Mouse (Mus musculus) thymus, adult 2 months (tissue): ENCODE measurements at regions not wholly inside any gene's neighbourhood (a gene's known extent, or its start where the extent isn't known, plus 50 kb on each side); places are given as distances from the start of the nearest gene placed in this dataset.

Experiments used
- CTCF ChIP-seq: fragments of 200-500 bp; IDR thresholded peaks from 2 replicates; pipeline ENCODE4 v1.5.1; 2012; ENCODE audit warnings: mild to moderate bottlenecking, control low read depth, low read length, moderate library complexity, borderline replicate concordance; ENCODE audit not compliant: control insufficient read depth, poor library complexity, insufficient read depth; ENCODE audit errors: extremely low read depth
- POLR2A ChIP-seq: fragments of 200-500 bp; IDR thresholded peaks from 2 replicates; pipeline ENCODE4 v1.6.1; 2012; ENCODE audit warnings: mild to moderate bottlenecking, low read length, control low read depth, moderate library complexity; ENCODE audit not compliant: control insufficient read depth, poor library complexity, insufficient read depth; ENCODE audit errors: extremely low read depth

DNA sequence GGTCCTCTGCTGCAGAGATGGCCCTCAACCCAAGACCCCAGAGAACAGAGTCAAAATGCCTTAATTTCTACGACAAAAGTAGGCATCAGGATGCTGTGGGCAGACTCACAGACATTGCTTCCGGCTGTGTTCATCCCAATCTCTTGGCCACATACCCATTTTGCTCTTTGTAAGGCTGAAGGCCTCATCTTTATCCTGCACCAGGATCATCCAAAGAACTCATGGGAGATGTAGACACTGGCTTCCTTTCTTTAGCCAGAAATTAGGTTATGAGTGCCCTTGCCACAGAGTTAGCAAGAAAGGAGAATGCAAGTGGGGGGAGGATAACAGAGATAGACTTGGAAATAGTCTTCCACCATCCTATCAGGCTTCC, 87.8 kb downstream of the Cxcl12 start:
- TF ChIP-seq CTCF = no peak
- TF ChIP-seq POLR2A = no peak
